Mouse (Mus musculus) cerebellum, postnatal 25 days (tissue): ENCODE data around the gene Taf3.
A peak's percentile ranks its signal among the peaks of the same experiment; 100 is the strongest.

ENCODE experiments used
- DNase-seq, 2 experiments: peaks; one replicate each; pipeline ENCODE4 v3.0.0; 2021; ENCODE audit warnings: mixed read lengths in 2 of 2

Gene Taf3

DNA sequence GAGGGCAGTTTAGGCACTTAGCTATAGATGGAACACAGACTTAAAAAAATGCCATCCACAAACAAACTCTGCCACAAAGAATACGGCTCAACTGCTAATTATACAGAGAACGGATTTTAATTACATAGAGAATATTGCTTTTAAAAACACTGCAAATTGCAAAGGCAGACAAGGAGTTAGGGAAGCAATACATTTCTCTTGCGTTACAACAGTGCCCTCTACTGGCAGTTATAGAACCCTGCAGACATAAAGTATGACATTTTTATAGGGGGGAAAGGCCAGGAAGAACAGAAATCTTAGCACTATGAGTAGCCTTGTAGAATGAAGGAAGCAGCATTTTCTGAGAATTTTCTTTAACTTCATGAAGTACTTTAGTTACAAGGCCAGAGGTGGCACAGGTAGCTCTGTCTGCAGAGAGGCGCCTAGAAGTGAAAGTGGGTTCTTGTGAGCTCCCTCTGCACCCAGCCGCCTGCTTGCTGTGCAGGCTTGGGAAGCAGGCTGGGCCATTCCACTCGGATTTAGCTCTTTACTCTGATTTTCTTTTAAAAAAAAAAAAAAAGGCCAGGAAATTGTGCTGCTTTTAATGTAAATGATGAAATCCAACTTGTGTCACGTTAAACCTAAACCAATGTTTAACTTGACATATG lies 38.0 kb downstream of the Taf3 start:
- DNase-seq: peak in 1 of 2 experiments; percentile 26

DNA sequence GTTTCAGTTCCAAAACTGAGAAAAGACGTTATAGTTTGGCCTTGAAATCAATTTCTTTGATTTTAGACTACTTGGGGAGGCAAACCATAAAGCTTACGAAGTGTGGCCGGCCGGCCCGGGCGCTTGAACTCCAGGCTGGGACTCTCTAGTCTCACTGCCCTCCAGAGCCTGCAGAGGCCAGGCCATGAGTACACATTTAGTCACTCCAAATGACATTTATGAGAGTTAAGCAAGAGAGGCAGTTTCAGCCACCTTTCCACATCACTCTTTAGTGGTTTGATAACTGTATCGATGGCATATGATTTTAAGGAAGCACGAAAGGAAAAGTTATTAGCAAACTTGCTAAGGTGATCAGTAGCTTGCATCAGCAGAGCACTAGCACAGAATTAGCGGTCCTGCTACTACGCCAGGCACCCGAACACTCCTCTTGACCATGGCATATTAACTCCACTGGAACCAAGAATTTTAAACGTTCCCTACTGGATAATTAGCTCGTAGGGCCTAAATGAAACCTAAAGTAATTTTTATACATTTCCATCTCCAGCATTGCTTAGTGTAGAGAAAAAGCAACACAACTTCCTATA lies 38.6 kb downstream of the Taf3 start:
- DNase-seq: no peak

DNA sequence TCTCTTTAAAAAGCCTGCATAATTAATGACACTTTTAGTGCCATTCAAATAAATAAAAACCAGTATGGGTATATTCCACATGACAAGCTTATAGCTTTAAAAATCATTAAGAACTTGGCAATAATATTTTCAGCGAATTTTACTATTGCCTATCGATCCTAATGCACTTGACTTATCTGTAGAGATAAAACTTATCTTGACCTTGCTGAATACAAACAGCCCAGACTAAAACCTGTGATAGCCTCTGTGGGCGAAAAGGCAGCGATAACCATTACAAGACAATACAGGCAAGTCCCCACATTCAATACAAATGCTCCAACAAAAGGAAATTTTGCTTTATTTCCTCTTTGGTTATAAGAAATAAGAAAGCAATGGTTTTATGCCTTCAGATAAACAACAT lies 39.8 kb downstream of the Taf3 start:
- DNase-seq: no peak

DNA sequence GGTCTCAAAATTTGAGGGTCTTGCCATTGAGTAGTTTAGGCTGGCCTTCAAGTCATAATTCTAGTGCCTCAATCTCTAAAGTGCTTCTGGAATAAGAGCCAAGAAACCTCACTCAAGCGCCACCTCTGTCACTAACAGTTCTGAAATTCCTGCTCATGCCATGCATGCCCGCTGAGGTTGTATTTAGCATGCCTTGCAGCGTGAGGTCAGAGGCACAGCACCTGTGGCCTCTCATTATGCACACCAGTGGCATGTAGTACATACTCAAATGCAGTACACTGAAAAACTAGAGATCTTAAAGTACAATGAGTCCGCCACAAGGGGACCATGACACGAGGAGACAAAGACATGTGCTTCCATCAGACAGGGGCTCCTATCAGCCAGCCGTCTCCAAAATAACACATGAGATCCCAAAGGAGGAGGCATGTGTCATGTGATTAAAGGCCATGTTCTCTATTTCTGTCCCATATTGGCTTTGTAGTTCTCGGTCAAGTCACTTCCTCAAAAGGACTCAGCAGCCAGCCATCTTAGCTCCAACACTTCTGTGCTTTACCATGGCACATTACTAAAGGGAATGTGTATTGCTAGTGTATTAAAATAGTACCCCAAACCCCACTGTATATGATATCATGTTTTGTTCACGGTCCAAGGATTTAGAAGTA lies 43.3 kb downstream of the Taf3 start:
- no peak for DNase-seq

DNA sequence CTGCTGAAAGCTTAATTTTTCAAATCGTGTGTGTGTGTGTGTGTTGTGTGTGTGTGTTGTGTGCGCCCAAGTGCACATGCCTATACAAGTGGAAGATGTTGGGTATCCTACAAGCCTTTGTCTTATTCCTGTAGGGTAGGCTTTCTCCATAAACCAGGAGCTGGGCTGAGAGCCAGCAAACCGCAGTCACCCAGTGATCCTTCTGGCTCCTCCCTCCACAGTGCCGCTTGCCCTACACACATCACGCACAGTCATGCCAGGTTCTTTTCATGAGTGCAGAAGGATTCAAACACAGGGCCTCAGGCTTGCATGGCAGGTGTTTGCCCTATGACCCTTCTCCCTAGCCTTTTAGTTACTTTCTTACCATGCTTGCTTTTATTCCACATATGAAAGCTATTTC lies 45.0 kb downstream of the Taf3 start:
- peak; percentile 40 to 60 for DNase-seq

DNA sequence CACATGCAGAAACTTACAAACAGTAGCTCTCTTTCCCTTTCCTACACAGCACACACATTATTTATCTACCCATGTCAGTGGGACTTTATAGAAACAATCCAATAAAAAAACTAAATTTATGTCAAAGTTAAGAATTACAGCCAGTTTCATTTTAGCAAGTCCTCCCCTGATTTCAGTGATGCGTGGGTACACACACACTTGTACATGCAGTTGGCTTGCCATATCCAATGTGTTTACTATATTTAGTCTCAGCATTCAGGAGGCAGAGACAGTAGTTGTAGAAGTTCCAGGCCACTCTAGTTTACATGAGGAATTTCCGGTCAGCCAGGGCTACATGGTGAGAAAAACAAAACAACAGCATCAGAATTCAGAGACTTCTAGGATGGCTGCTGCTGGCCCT lies 46.8 kb downstream of the Taf3 start:
- no peak for DNase-seq

DNA sequence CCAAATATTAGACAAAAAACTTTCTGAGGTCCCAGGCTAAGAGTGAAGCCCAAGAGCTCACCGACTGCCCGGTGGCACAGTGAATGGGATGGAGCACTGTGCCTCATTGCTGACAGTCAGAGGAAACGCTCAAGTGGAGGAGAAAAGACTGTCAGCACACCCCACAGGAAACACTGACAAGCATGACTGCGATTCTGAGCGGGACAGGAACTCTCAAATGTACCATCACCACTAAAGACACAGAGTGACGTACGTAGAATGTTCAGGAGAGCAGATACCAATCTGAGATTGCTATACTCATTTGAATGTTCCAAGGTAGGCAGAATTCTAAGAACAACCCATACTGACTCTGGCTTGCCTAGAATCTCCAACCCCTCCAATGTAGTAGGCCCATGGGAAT lies 50.9 kb downstream of the Taf3 start:
- no peak for DNase-seq

DNA sequence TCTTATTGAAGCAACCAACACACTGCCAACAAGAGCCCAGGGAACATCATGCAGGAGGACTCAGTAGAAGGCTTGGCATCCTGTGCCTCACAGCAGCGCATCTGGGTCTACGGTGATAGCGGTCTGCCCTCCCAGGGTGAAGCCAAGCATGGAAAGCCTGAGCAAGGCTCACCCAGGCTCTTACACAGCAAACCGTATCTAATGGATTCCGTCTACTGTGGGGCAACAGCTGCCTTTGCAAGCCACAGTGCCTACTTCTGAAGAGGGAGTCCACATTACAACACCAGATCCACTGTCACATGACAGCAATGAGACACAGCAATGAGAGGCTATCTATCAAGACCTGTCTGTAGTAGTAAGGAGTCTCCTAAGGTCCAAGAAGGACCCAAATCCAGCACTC lies 52.3 kb downstream of the Taf3 start:
- DNase-seq: no peak

DNA sequence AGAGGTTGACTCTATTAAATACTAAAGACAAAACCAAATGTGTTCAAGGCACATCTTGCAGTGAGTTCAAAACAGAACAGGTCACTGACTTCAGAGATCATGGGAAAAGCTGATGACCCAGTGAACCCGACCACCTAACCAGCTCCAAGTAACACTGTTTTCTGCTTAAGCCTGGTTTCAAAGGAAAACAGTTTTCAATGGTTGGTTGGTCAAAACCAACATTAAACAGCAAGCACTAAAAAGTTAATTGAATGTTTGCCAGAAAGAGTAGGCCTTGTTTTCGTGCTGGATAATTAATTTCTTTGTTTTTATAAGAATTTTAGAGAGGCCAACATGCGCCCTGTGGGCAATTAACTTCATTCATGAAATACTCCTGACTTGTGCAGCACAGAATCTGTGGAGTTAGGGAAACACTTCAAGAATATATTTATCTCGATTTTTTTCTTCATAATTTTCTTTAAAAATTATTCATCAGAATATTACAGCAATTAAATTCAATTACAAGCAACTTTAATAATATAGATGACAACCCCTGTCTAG lies 57.6 kb downstream of the Taf3 start:
- no peak for DNase-seq

DNA sequence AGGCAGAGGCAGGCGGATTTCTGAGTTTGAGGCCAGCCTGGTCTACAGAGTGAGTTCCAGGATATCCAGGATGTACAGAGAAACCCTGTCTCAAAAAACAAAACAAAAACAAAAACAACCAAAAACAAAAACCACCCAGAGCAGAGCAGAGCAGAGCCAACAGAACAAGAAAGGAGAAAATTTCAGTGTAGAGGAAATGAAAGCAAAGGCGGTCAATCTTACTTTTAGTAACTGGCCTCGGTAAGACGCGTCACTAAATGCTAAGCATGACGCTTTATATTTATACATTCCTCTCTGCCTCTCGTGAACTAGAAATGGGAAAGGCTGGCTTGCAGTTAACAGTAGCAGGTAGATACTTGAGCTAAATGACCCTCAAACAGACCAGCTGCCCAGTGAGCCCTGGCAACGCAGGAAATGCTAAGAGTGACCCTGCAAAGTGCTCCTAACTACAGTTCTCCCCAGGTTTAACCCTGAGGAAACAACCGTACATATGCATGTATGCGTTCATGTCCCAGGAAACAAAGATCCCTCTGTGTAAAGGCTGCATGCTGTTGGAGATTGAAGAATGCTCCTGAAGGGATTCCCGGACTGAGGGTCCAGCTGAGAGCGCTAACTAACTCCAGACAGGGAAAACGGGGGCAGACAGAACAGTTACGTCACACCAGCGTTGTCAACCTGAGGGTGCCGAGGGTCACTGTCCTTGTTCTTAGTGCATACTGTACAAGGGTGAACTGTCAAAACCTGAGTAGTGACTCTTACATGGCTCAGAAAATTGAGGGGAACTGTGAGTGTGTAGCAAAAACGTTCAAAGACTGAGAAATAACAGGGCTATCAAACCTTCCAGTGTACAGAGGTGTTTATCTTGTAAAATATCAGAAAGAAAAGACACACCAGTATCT lies 58.5 kb downstream of the Taf3 start:
- DNase-seq: no peak

DNA sequence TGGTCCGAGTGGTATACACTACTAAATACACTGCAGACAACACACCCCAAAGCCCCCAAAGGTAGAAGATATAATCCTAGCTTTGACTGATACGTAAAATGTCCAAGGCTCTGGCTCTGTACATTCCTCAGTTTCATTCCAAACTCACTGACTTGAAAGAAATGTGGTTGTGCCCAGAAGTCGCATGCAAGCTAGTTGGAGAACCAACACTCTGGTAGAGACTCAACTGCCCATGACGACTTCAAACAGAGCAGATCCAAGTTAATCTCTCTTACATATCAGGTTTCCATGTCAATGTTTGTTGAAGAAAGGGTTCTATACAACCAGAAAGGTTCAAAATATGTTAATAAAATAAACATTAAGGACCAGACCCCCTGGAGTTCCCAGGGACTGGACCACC lies 60.1 kb downstream of the Taf3 start:
- no peak for DNase-seq

DNA sequence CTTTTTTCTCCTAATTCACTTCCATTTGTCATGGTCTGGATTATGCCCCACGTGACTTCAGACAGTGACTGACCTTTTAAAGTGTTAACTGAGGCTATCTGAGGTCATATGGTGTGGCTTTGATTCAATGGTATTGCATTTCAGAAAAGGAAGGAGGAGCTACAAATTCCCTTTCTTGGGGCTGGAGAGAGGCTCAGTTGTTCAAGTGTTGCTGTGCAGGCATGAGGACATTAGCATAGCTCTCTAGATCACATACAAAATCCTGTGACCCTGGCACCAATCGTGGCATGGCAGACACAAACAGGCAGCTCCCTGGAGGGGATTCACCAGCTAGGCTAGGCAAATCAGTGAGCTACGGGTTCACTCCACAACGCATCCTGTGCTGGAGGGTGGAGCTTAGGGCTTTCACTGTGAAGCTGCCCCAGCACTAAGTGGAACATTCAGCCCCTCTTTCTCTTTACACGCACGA lies 62.4 kb downstream of the Taf3 start:
- DNase-seq: no peak

DNA sequence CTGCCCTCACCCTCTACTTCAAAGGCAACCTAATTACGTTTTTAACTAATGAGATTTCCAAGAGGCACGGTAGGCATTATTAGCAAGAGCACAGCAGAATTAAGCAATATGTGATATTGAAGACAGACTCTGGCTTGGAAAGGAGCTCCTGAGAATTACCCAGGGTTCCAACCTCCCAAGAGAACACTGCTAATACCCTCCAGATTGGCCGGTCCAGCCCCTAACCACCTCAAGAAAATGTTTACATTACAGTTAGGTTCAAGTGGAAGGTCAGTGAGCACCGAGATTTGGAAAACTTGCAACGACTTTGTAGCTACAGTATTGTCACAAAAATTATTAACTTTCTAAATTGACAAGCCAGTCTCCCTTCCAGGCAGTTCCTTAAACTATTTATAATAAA lies 66.0 kb downstream of the Taf3 start:
- no peak for DNase-seq

DNA sequence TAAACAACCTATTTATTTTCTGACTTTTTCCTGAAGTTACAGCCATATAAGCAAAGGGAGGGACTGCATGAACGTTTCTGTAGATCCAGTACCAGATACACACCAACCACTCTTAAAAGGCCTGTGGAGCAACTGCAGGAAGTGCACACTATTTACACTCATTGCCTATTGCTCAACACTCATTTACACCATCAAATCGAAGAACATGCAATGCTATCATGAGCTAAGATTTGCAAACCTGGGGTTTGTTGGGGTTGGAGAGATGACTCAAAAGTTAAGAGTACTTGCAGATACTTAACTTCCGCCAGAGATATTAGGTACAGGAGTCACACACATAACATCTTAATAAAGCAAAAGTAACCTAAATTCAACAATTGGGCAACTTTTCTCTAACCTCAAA lies 76.5 kb downstream of the Taf3 start:
- no peak for DNase-seq

DNA sequence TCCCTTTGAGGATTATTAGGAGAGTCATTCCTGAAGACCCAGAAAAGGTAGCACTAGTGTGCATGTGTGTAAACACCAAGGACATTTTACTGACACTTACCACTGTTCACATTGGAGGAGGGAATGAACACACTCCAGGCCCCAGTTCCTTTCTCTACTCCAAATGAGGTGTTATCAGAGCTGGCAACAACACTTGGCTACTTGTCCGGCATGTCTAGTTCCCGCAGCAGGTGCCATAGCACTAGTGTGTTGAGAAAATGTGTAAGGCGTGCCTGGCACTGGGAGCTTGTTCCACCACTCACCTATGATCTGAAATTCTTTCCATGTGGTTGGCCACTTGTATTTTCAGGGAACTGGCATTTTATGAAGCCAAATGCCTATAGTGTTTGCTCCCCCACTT lies 77.8 kb downstream of the Taf3 start:
- DNase-seq: peak; percentile 22 to 46

DNA sequence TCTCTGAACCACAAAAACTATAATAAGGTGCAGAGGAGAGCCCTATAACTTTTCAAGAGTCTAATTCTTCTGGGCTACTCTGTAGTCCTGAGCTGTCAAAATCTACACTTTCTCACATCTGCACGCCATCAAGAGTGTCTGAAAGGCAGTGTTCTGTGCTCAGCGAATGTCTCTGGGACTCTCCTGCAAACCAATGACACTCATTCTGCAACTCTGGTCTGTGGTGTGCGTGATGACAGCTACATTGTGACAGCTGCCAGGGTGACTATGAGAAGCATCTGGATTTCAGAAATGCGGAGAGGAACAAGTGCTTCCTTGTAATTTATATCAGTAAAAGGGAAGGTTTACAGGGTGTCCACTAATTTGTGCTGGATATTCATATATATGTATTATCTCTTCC lies 78.2 kb downstream of the Taf3 start:
- DNase-seq: no peak

DNA sequence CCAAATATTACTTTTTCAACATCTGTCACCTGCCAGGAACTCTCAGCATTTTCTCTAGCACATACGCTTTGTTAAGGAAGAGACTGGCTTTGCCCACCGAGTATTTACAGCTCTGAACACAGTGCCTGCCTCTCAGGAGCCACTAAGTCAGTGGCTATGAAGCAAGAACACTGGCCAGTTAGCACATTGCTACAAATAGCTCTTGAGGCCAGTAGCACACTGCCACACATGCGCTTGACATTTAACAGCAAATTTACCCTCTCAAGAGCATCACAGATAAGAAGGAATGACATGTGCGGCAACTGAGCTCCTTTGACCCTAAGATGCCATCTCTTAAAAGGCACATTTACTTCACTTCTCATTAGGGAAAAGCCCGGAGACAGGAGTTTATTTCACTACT lies 78.7 kb downstream of the Taf3 start:
- no peak for DNase-seq

DNA sequence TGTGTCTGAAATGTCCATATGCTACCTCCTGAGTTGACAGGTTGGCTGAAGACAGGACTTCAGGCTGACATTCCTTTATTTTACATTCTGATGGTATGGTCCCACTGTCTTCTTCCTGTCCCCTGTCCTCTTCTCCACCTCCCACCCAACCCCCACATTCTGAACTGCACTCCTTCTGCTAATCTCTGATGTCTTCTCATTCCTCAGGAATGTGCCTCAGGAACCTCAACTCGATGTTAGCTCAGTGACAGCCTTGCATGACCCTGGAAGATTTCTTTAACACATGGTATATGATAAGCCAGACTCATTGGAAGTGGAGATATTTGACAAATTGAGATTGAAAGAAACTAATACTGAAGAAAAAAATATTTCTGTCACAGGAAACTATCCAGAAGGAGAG lies 81.8 kb downstream of the Taf3 start:
- DNase-seq: no peak

DNA sequence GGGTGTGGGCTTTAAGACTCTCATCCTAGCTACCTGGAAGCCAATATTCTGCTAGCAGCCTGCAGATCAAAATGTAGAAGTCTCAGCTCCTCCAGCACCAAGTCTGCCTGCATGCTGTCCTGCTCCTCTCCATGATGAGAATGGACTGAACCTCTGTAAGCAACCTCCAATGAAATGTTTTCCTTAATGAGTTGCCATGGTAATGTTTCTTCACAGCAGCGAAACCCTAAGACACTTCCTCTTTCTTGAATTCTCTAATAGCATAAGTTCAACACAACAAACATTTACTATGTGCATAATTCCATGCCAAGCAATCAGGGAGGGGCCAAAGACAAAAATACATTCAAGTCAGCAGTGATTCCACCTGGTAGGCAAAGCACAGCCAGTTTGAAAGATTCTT lies 82.8 kb downstream of the Taf3 start:
- DNase-seq: no peak

DNA sequence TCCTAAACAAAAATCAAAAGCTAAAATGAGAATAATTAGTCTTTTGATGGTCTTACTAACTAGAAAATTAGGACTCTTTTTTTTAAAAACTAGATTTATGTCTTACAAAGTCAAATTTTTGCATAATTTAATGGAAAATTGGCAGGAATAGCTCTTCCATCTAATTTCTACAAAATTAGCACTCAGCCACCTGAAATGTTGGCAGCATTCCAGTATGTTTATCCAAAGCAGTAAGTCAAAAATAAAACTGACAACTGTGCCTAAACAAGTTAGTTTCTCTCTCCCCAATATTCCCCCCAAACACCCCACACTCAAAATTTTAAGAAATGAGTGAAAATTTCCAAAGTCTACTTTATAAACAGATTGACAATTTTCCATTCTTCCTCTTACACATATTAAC lies 85.5 kb downstream of the Taf3 start:
- no peak for DNase-seq

DNA sequence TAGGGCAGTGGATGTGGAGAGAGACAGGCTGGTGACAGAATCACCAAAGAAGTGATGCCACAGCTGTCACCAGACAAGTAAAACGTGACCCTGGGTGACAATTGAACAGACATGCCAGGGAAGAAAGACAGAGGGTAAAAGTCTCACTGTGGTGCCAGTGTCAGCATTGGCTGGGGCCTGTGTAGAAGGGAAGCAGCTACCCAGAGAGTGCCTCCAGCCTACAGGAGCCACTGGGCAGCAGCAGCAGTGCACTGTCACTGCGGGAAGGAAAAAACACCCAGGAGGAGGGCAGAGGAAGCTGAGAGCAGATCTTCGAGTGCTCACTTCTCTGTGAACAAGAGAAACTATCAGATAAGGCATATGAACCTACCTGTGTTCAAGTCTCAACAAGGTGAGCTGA lies 86.7 kb downstream of the Taf3 start:
- no peak for DNase-seq

DNA sequence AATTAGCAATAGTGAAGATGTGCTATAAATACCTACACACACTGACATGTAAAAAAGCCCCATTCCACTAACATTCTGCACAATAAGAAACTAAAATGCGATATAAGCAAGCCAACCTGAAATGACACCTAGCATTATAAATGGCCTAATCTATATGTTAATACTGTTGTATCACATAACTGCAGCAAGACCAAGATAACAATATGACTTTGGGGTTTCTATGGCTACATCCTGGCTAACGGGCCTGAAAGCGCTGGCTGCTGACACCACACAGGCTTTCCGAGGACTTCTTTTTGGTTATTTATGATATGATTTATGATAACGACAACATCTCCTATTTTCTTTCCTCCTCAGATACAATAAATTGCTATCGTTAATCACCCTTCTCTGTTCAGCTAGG lies 90.4 kb downstream of the Taf3 start:
- no peak for DNase-seq

DNA sequence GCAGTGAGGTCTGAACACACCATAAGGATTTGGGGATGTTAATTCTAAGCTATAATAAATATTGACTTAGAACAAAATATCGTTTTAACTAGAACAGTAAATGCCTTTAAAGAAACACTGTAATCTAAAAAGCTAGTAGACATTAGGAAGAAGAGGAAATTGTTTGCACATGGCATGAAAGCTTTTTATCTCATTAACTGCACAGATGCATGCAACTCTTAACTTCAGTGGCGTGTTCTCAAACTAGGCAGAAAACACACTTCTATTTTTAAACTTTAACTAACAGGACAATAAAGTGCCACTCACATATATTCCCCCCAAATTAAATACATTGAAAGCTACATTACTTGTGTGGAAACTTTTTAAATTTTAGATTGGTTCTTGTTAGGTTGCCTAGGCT lies 91.8 kb downstream of the Taf3 start:
- no peak for DNase-seq
